Mouse (Mus musculus): ENCODE results near the gene Gm20388. TPM values are rescaled to one million over a fixed set of nuclear protein-coding genes. Genes with fewer than 3 reads are reported as not detected.
A peak's percentile ranks its signal among the peaks of the same experiment; 100 is the strongest.

The Gm20388 gene
- polyA plus RNA-seq, 1 experiment from 2014 or later = not detected

GRCm38 (mm10) chr8:123682073-123682761 is 3771.6 kb downstream of the Gm20388 start:
- 20% methylated on average over 18 of the region's 18 CpGs for WGBS
- Histone ChIP-seq H3K36me3 (no peaks in the 10 kb centered on the region), H3K27ac (replicated peaks) (no peak overlapping the region), H3K4me2 (peak overlapping the region; percentile 46), H3K9ac (no peak overlapping the region), H3K4me3 (no peak overlapping the region), H3K27me3 (replicated peaks) (no peaks in the 10 kb centered on the region), H3K4me1 (peaks cover 8% of the 10 kb centered on the region; the same call in 1 of the 2 replicates), H3K9me3 (no peaks in the 10 kb centered on the region)
- no peak; the same call in 1 of the 2 replicates for ATAC-seq (ENCODE audit: extremely low read depth, insufficient number of reproducible peaks, low FRiP score, low TSS enrichment)

GRCm38 (mm10) chr8:123683321-123683720 is 3772.7 kb downstream of the Gm20388 start:
- Histone ChIP-seq H3K9ac (no peak overlapping the region), H3K4me1 (peaks cover 8% of the 10 kb centered on the region; the same call in 1 of the 2 replicates), H3K27ac (replicated peaks) (no peak overlapping the region), H3K4me3 (no peak overlapping the region), H3K9me3 (no peaks in the 10 kb centered on the region), H3K4me2 (no peak overlapping the region), H3K36me3 (no peaks in the 10 kb centered on the region), H3K27me3 (replicated peaks) (no peaks in the 10 kb centered on the region)
- no peak for ATAC-seq (ENCODE audit: extremely low read depth, insufficient number of reproducible peaks, low FRiP score, low TSS enrichment)
- WGBS = 60% methylated on average over 7 of the region's 7 CpGs

GRCm38 (mm10) chr8:123684806-123685205 is 3774.2 kb downstream of the Gm20388 start:
- Histone ChIP-seq H3K27ac (replicated peaks) (no peak overlapping the region), H3K4me3 (no peak overlapping the region), H3K27me3 (replicated peaks) (no peaks in the 10 kb centered on the region), H3K36me3 (no peaks in the 10 kb centered on the region), H3K4me2 (no peak overlapping the region), H3K4me1 (peaks cover 8% of the 10 kb centered on the region; the same call in 1 of the 2 replicates), H3K9ac (no peak overlapping the region), H3K9me3 (no peaks in the 10 kb centered on the region)
- WGBS = 82% methylated on average over 7 of the region's 7 CpGs
- no peak for ATAC-seq (ENCODE audit: extremely low read depth, insufficient number of reproducible peaks, low FRiP score, low TSS enrichment)

- H3K9ac ChIP-seq = no peak overlapping the region
- H3K36me3 ChIP-seq = no peaks in the 10 kb centered on the region
- H3K4me3 ChIP-seq = no peak overlapping the region
- H3K27me3 ChIP-seq (replicated peaks) = no peaks in the 10 kb centered on the region
- WGBS = 64% methylated on average over 4 of the region's 4 CpGs
- no peak overlapping the region for H3K27ac ChIP-seq (replicated peaks)
- no peak for ATAC-seq (ENCODE audit: extremely low read depth, insufficient number of reproducible peaks, low FRiP score, low TSS enrichment)
- H3K4me1 ChIP-seq = peaks cover 8% of the 10 kb centered on the region; the same call in 1 of the 2 replicates
- no peaks in the 10 kb centered on the region for H3K9me3 ChIP-seq
- H3K4me2 ChIP-seq = no peak overlapping the region
Measured at GRCm38 (mm10) chr8:123685477-123685876, 3774.8 kb downstream of the Gm20388 start.

- WGBS = 50% methylated on average over 4 of the region's 4 CpGs
- no peaks in the 10 kb centered on the region for H3K4me1 ChIP-seq
- H3K36me3 ChIP-seq = no peaks in the 10 kb centered on the region
- no peak overlapping the region for H3K4me2 ChIP-seq
- no peak for ATAC-seq (ENCODE audit: extremely low read depth, insufficient number of reproducible peaks, low FRiP score, low TSS enrichment)
- no peak overlapping the region for H3K27ac ChIP-seq (replicated peaks)
- H3K27me3 ChIP-seq (replicated peaks) = no peaks in the 10 kb centered on the region; the same call in 1 of the 2 replicates
- no peak overlapping the region for H3K9ac ChIP-seq
- no peak overlapping the region for H3K4me3 ChIP-seq
- H3K9me3 ChIP-seq = no peaks in the 10 kb centered on the region
Measured at GRCm38 (mm10) chr8:123687826-123688225, 3777.2 kb downstream of the Gm20388 start.

GRCm38 (mm10) chr8:123692165-123692962 is 3781.7 kb downstream of the Gm20388 start:
- no peak overlapping the region for H3K4me3 ChIP-seq
- H3K27ac ChIP-seq (replicated peaks) = no peak overlapping the region
- 0 out of 2 replicates have a peak, but pooled peaks cover 2% of the 10 kb centered on the region for H3K4me1 ChIP-seq
- WGBS = 75% methylated on average over 10 of the region's 10 CpGs
- H3K9ac ChIP-seq = no peak overlapping the region
- H3K27me3 ChIP-seq (replicated peaks) = no peaks in the 10 kb centered on the region; the same call in 1 of the 2 replicates
- no peak overlapping the region for H3K4me2 ChIP-seq
- H3K9me3 ChIP-seq = no peaks in the 10 kb centered on the region
- no peak for ATAC-seq (ENCODE audit: extremely low read depth, insufficient number of reproducible peaks, low FRiP score, low TSS enrichment)
- no peaks in the 10 kb centered on the region for H3K36me3 ChIP-seq

- Histone ChIP-seq H3K9ac (no peak overlapping the region), H3K4me2 (no peak overlapping the region), H3K27me3 (replicated peaks) (no peaks in the 10 kb centered on the region; the same call in 1 of the 2 replicates), H3K4me1 (peaks cover 23% of the 10 kb centered on the region), H3K9me3 (no peaks in the 10 kb centered on the region), H3K36me3 (no peaks in the 10 kb centered on the region), H3K27ac (replicated peaks) (no peak overlapping the region), H3K4me3 (no peak overlapping the region)
- 37% methylated on average over 9 of the region's 9 CpGs for WGBS
- ATAC-seq (ENCODE audit: extremely low read depth, insufficient number of reproducible peaks, low FRiP score, low TSS enrichment) = no peak
Measured at GRCm38 (mm10) chr8:123696167-123696566, 3785.5 kb downstream of the Gm20388 start.

GRCm38 (mm10) chr8:123697329-123697728 is 3786.7 kb downstream of the Gm20388 start:
- Histone ChIP-seq H3K4me3 (no peak overlapping the region), H3K27ac (replicated peaks) (no peak overlapping the region), H3K36me3 (no peaks in the 10 kb centered on the region), H3K9me3 (no peaks in the 10 kb centered on the region), H3K27me3 (replicated peaks) (no peaks in the 10 kb centered on the region; the same call in 1 of the 2 replicates), H3K4me1 (peaks cover 34% of the 10 kb centered on the region), H3K9ac (no peak overlapping the region), H3K4me2 (no peak overlapping the region)
- ATAC-seq (ENCODE audit: extremely low read depth, insufficient number of reproducible peaks, low FRiP score, low TSS enrichment) = no peak
- WGBS = 53% methylated on average over 5 of the region's 5 CpGs

GRCm38 (mm10) chr8:123700399-123701070 is 3789.9 kb downstream of the Gm20388 start:
- Histone ChIP-seq H3K4me3 (no peak overlapping the region), H3K4me1 (peaks cover 55% of the 10 kb centered on the region), H3K36me3 (no peaks in the 10 kb centered on the region), H3K27ac (replicated peaks) (no peak overlapping the region; the same call in 1 of the 2 replicates), H3K9me3 (no peaks in the 10 kb centered on the region), H3K9ac (no peak overlapping the region), H3K27me3 (replicated peaks) (no peaks in the 10 kb centered on the region), H3K4me2 (no peak overlapping the region)
- no peak for ATAC-seq (ENCODE audit: extremely low read depth, insufficient number of reproducible peaks, low FRiP score, low TSS enrichment)
- WGBS = 59% methylated on average over 12 of the region's 12 CpGs

- H3K9me3 ChIP-seq = no peaks in the 10 kb centered on the region
- ATAC-seq (ENCODE audit: extremely low read depth, insufficient number of reproducible peaks, low FRiP score, low TSS enrichment) = peak; percentile 47; the same call in 1 of the 2 replicates
- WGBS = 19% methylated on average over 15 of the region's 15 CpGs
- peak overlapping the region; percentile 16; the same call in 1 of the 2 replicates for H3K4me3 ChIP-seq
- H3K4me1 ChIP-seq = peaks cover 61% of the 10 kb centered on the region
- peak overlapping the region; percentile 88 for H3K27ac ChIP-seq (replicated peaks)
- H3K36me3 ChIP-seq = no peaks in the 10 kb centered on the region
- peaks cover 4% of the 10 kb centered on the region; the same call in 1 of the 2 replicates for H3K27me3 ChIP-seq (replicated peaks)
- peak overlapping the region; percentile 67 for H3K9ac ChIP-seq
- peak overlapping the region; percentile 51 for H3K4me2 ChIP-seq
Measured at GRCm38 (mm10) chr8:123701952-123702587, 3791.4 kb downstream of the Gm20388 start.

All from heart, embryonic 13.5 days (tissue).